Mouse (Mus musculus) C2C12 (cell line): ENCODE measurements around the gene Klf16. TPM values are rescaled to one million over a fixed set of nuclear protein-coding genes. Genes with fewer than 3 reads are reported as not detected.
"Not testable (repeated sequence)": the region's sequence is repeated elsewhere in the genome, so short reads cannot be mapped to it uniquely, and the experiment has no call there.

Source experiments
- H3K27me3 ChIP-seq: one replicate; pipeline ENCODE4 v1.6.1; 2011; ENCODE audit not compliant: control insufficient read depth, insufficient read depth, insufficient read length
- H3K36me3 ChIP-seq: one replicate; pipeline ENCODE4 v1.6.1; 2011; ENCODE audit not compliant: control insufficient read depth, insufficient read depth
- H3K4me3 ChIP-seq: one replicate; pipeline ENCODE4 v1.5.1; 2011; ENCODE audit warnings: mild to moderate bottlenecking, control low read depth; ENCODE audit not compliant: poor library complexity, insufficient read depth, severe bottlenecking
- H3K79me2 ChIP-seq: one replicate; pipeline ENCODE4 v1.6.1; 2011; ENCODE audit not compliant: control insufficient read depth, insufficient read depth
- H3K79me3 ChIP-seq: one replicate; pipeline ENCODE4 v1.6.1; 2011; ENCODE audit warnings: low read depth, control low read depth
- H3ac ChIP-seq: one replicate; pipeline ENCODE3; 2011; ENCODE audit warnings: low read depth; ENCODE audit not compliant: control insufficient read depth, insufficient read length
- CEBPB ChIP-seq: IDR thresholded peaks from one replicate; pipeline ENCODE4 v1.6.1; 2011; ENCODE audit warnings: low read depth, mild to moderate bottlenecking, control low read depth, moderate library complexity
- CTCF ChIP-seq: IDR thresholded peaks from one replicate; pipeline ENCODE4 v1.5.1; 2011; ENCODE audit not compliant: control insufficient read depth, insufficient read depth, insufficient read length
- FOSL1 ChIP-seq: IDR thresholded peaks from one replicate; pipeline ENCODE4 v1.8.0; 2011; ENCODE audit warnings: mild to moderate bottlenecking, low read length; ENCODE audit not compliant: poor library complexity, insufficient read depth, severe bottlenecking
- MAX ChIP-seq: IDR thresholded peaks from one replicate; pipeline ENCODE4 v1.6.1; 2011; ENCODE audit warnings: mild to moderate bottlenecking, control low read depth
- MYOD1 ChIP-seq: IDR thresholded peaks from one replicate; pipeline ENCODE4 v1.6.1; 2011; ENCODE audit warnings: low read depth; ENCODE audit not compliant: control insufficient read depth, insufficient read length
- MYOG ChIP-seq: IDR thresholded peaks from one replicate; pipeline ENCODE4 v1.6.1; 2011; ENCODE audit not compliant: control insufficient read depth, insufficient read length; ENCODE audit errors: extremely low read depth
- USF1 ChIP-seq: IDR thresholded peaks from one replicate; pipeline ENCODE4 v1.6.1; 2011; ENCODE audit warnings: low read depth, mild to moderate bottlenecking, control low read depth, moderate library complexity
- polyA plus RNA-seq: library from polyadenylated mRNA; unstranded; fragments of >200 nt; fragmentation: generic; extraction: Trizol; gene quantifications from one replicate; pipeline ENCODE4 v1.2.1, GENCODE M21; 2012; ENCODE audit warnings: missing spikeins

Gene Klf16
- polyA plus RNA-seq, 1 experiment: 21.0 TPM

- H3K36me3 ChIP-seq: peaks cover 40% of the 10 kb centered on the region
- no peak overlapping the region for H3ac ChIP-seq
- peaks cover 38% of the 10 kb centered on the region for H3K79me3 ChIP-seq
- TF ChIP-seq MYOD1 (no peak), FOSL1 (no peak), USF1 (no peak), CEBPB (no peak), CTCF (no peak), MYOG (no peak), MAX (no peak)
- peaks cover 56% of the 10 kb centered on the region for H3K79me2 ChIP-seq
- H3K4me3 ChIP-seq: no peak overlapping the region
- no peaks in the 10 kb centered on the region for H3K27me3 ChIP-seq
These were observed 31.3 kb upstream of the Klf16 start for GRCm38 (mm10) chr10:80608435-80608834.

- peaks cover 61% of the 10 kb centered on the region for H3K79me2 ChIP-seq
- no peak for TF ChIP-seq CEBPB
- TF ChIP-seq FOSL1: no peak
- no peak for TF ChIP-seq USF1
- no peak for TF ChIP-seq MYOD1
- no peak for TF ChIP-seq MAX
- TF ChIP-seq CTCF: no peak
- TF ChIP-seq MYOG: no peak
- H3ac ChIP-seq: no peak overlapping the region
- H3K36me3 ChIP-seq: peaks cover 30% of the 10 kb centered on the region
- H3K4me3 ChIP-seq: no peak overlapping the region
- H3K27me3 ChIP-seq: no peaks in the 10 kb centered on the region
- peaks cover 41% of the 10 kb centered on the region for H3K79me3 ChIP-seq
These were observed 29.7 kb upstream of the Klf16 start for GRCm38 (mm10) chr10:80606737-80607350.

- TF ChIP-seq CTCF (no peak), MYOD1 (no peak), CEBPB (no peak), MAX (no peak), FOSL1 (no peak), MYOG (no peak), USF1 (no peak)
- Histone ChIP-seq H3K79me3 (peaks cover 41% of the 10 kb centered on the region), H3K27me3 (no peaks in the 10 kb centered on the region), H3ac (no peak overlapping the region), H3K79me2 (peaks cover 61% of the 10 kb centered on the region), H3K36me3 (peaks cover 29% of the 10 kb centered on the region), H3K4me3 (no peak overlapping the region)
These were observed 29.2 kb upstream of the Klf16 start for GRCm38 (mm10) chr10:80606306-80606705.

- not testable (repeated sequence) for H3K27me3 ChIP-seq, H3K4me3 ChIP-seq, H3ac ChIP-seq
- H3K79me2 ChIP-seq: peaks cover 61% of the 10 kb centered on the region
- peaks cover 29% of the 10 kb centered on the region for H3K36me3 ChIP-seq
- peaks cover 41% of the 10 kb centered on the region for H3K79me3 ChIP-seq
These were observed 28.6 kb upstream of the Klf16 start, which contains the start of gene Gm49322 for GRCm38 (mm10) chr10:80605721-80606120. Gene Gm49322 (plus strand): TSS chr10:80606021.

GRCm38 (mm10) chr10:80604988-80605387 lies 27.9 kb upstream of the Klf16 start:
- Histone ChIP-seq H3ac (no peak overlapping the region), H3K36me3 (peaks cover 29% of the 10 kb centered on the region), H3K79me3 (peaks cover 41% of the 10 kb centered on the region), H3K79me2 (peaks cover 61% of the 10 kb centered on the region), H3K27me3 (no peaks in the 10 kb centered on the region), H3K4me3 (no peak overlapping the region)
- TF ChIP-seq MYOD1 (no peak), USF1 (no peak), CEBPB (no peak), MYOG (no peak), FOSL1 (no peak), MAX (no peak), CTCF (no peak)

GRCm38 (mm10) chr10:80604001-80604509 lies 26.9 kb upstream of the Klf16 start:
- Histone ChIP-seq H3K4me3 (peak overlapping the region; percentile 68), H3K27me3 (no peaks in the 10 kb centered on the region), H3ac (peak overlapping the region; percentile 79), H3K79me3 (peaks cover 41% of the 10 kb centered on the region), H3K36me3 (peaks cover 25% of the 10 kb centered on the region), H3K79me2 (peaks cover 61% of the 10 kb centered on the region)
- no peak for TF ChIP-seq FOSL1
- no peak for TF ChIP-seq MYOG
- no peak for TF ChIP-seq MYOD1
- TF ChIP-seq USF1: no peak
- TF ChIP-seq CTCF: no peak
- no peak for TF ChIP-seq CEBPB
- no peak for TF ChIP-seq MAX
